ENCODE assay signal across 8 mouse cellular contexts in genomic region chr8:10438772-10439171, GRCm38 (mm10).
DNase-seq lines count a peak whose midpoint lies in the region; ATAC-seq and TF ChIP-seq lines count a peak whose summit lies in the region.

No protein-coding gene starts in this region.

- no peak for TF ChIP-seq POLR2A in bone marrow macrophage, adult 2 months (IDR thresholded peaks at IDR 0.05; ENCODE audit: borderline replicate concordance, low read depth, low read length)
- no peak for TF ChIP-seq POLR2A in embryonic fibroblast, embryonic 13.5 days (IDR thresholded peaks at IDR 0.05; ENCODE audit: low read depth, low read length)

- WGBS in heart, embryonic 15.5 days: 14% methylated on average over 11 of the region's 11 CpGs
- 14% methylated on average over 11 of the region's 11 CpGs for WGBS in lung, embryonic 14.5 days

- DNase-seq in kidney, postnatal 25 days: peak; percentile 66 to 73
- DNase-seq in lung, embryonic 14.5 days: peak; percentile 85
- DNase-seq in ovary, adult 18-20 months (ENCODE audit: low spot score): peak; percentile 16
- DNase-seq in thymus, postnatal 0 days (ENCODE audit: low spot score): peak; percentile 49

- no peak overlapping the region for H3K4me3 ChIP-seq in E14TG2a.4 (replicated peaks; ENCODE audit: low read length)
- H3K4me3 ChIP-seq in bone marrow macrophage, adult 2 months (ENCODE audit: insufficient read depth, low read length): no peak overlapping the region
- H3K4me3 ChIP-seq in embryonic fibroblast, embryonic 13.5 days (ENCODE audit: insufficient read depth, low read length): no peak overlapping the region
- H3K4me3 ChIP-seq in heart, embryonic 15.5 days: no peak overlapping the region
- H3K4me3 ChIP-seq in lung, embryonic 14.5 days (ENCODE audit: low read depth, low read length): no peak overlapping the region

- H3K4me2 ChIP-seq in heart, embryonic 15.5 days: no peak overlapping the region
- H3K4me2 ChIP-seq in lung, embryonic 14.5 days: no peak overlapping the region

- peaks cover 5% of the 10 kb centered on the region for H3K27me3 ChIP-seq in E14TG2a.4 (ENCODE audit: insufficient read depth, low read length)
- H3K27me3 ChIP-seq in heart, embryonic 15.5 days: no peaks in the 10 kb centered on the region
- H3K27me3 ChIP-seq in lung, embryonic 14.5 days (ENCODE audit: insufficient read depth, low read length): no peaks in the 10 kb centered on the region

- peak; percentile 97 for TF ChIP-seq CTCF in E14TG2a.4 (conservative IDR thresholded peaks at IDR 0.05; ENCODE audit: low read length)
- TF ChIP-seq CTCF in bone marrow macrophage, adult 2 months (IDR thresholded peaks at IDR 0.05; ENCODE audit: low read depth, low read length): peak; percentile 95
- TF ChIP-seq CTCF in embryonic fibroblast, embryonic 13.5 days (IDR thresholded peaks at IDR 0.05; ENCODE audit: borderline replicate concordance, insufficient read depth, low read length): peak; percentile 94
- TF ChIP-seq CTCF in lung, embryonic 14.5 days (IDR thresholded peaks at IDR 0.05; ENCODE audit: low read depth): peak; percentile 99

- no peaks in the 10 kb centered on the region; the same call in 1 of the 2 replicates for H3K4me1 ChIP-seq in E14TG2a.4 (replicated peaks; ENCODE audit: low read depth, low read length)
- H3K4me1 ChIP-seq in bone marrow macrophage, adult 2 months (ENCODE audit: control insufficient read depth, insufficient read depth, low read length): peaks cover 2% of the 10 kb centered on the region
- no peaks in the 10 kb centered on the region for H3K4me1 ChIP-seq in embryonic fibroblast, embryonic 13.5 days (ENCODE audit: control insufficient read depth, insufficient read depth, low read length)
- H3K4me1 ChIP-seq in heart, embryonic 15.5 days (replicated peaks): no peaks in the 10 kb centered on the region; the same call in 1 of the 2 replicates
- H3K4me1 ChIP-seq in lung, embryonic 14.5 days (ENCODE audit: insufficient read depth): 0 out of 2 replicates have a peak, but pooled peaks cover 2% of the 10 kb centered on the region

- no peaks in the 10 kb centered on the region for H3K36me3 ChIP-seq in E14TG2a.4 (ENCODE audit: insufficient read depth, low read length)
- H3K36me3 ChIP-seq in heart, embryonic 15.5 days: no peaks in the 10 kb centered on the region
- H3K36me3 ChIP-seq in lung, embryonic 14.5 days (ENCODE audit: insufficient read depth): no peaks in the 10 kb centered on the region

- H3K27ac ChIP-seq in bone marrow macrophage, adult 2 months (ENCODE audit: insufficient read depth, low read depth, low read length): no peak overlapping the region
- H3K27ac ChIP-seq in embryonic fibroblast, embryonic 13.5 days (ENCODE audit: insufficient read depth, low read length): no peak overlapping the region
- no peak overlapping the region for H3K27ac ChIP-seq in heart, embryonic 15.5 days
- H3K27ac ChIP-seq in lung, embryonic 14.5 days (ENCODE audit: low read depth): no peak overlapping the region

- ATAC-seq in heart, embryonic 15.5 days (replicated peaks; ENCODE audit: insufficient number of reproducible peaks, insufficient read depth, low FRiP score, low read depth): peak; percentile 53; the same call in 1 of the 2 replicates
- ATAC-seq in lung, embryonic 14.5 days (ENCODE audit: insufficient read depth): 0 out of 2 replicates have a peak, but pooled peaks have one; percentile 24

- no peak overlapping the region for H3K9ac ChIP-seq in heart, embryonic 15.5 days
- no peak overlapping the region for H3K9ac ChIP-seq in lung, embryonic 14.5 days

- H3K9me3 ChIP-seq in E14TG2a.4 (ENCODE audit: low read length): no peaks in the 10 kb centered on the region
- H3K9me3 ChIP-seq in heart, embryonic 15.5 days (replicated peaks): no peaks in the 10 kb centered on the region
- H3K9me3 ChIP-seq in lung, embryonic 14.5 days (ENCODE audit: low read depth, low read length): no peaks in the 10 kb centered on the region

Comparison
In these comparisons a context has a peak if more than half of its experiments do, and no peak if none do; other contexts are left out.
1. DNase-seq: peak in every context shown above with its lines; median percentile 85 in lung, embryonic 14.5 days; 70 in kidney, postnatal 25 days; 49 in thymus, postnatal 0 days; 16 in ovary, adult 18-20 months.